Mouse (Mus musculus): ENCODE measurements at regions not wholly inside any gene's neighbourhood (a gene's known extent, or its start where the extent isn't known, plus 50 kb on each side); places are given as distances from the start of the nearest gene placed in this dataset.
A peak's percentile ranks its signal among the peaks of the same experiment; 100 is the strongest.
"Not testable (repeated sequence)": the region's sequence is repeated elsewhere in the genome, so short reads cannot be mapped to it uniquely, and the experiment has no call there.

- no peak for ATAC-seq (replicated peaks in 1 of 2; ENCODE audit: insufficient read depth in 1 of 2, low FRiP score in 2 of 2, low TSS enrichment in 1 of 2, low read depth in 1 of 2, poor library complexity in 2 of 2, severe bottlenecking in 2 of 2)
These were observed 51.7 kb upstream of the Fam174b start for GRCm38 (mm10) chr7:73688451-73688850.

- not testable (repeated sequence) for ATAC-seq (replicated peaks in 1 of 2; ENCODE audit: insufficient read depth in 1 of 2, low FRiP score in 2 of 2, low TSS enrichment in 1 of 2, low read depth in 1 of 2, poor library complexity in 2 of 2, severe bottlenecking in 2 of 2)
These were observed 53.9 kb upstream of the Fam174b start for GRCm38 (mm10) chr7:73686245-73686644.

- no peak for ATAC-seq (replicated peaks in 1 of 2; ENCODE audit: insufficient read depth in 1 of 2, low FRiP score in 2 of 2, low TSS enrichment in 1 of 2, low read depth in 1 of 2, poor library complexity in 2 of 2, severe bottlenecking in 2 of 2)
These were observed 57.3 kb upstream of the Fam174b start for GRCm38 (mm10) chr7:73682756-73683155.

GRCm38 (mm10) chr7:73670598-73670997, 69.5 kb upstream of the Fam174b start:
- no peak for ATAC-seq (replicated peaks in 1 of 2; ENCODE audit: insufficient read depth in 1 of 2, low FRiP score in 2 of 2, low TSS enrichment in 1 of 2, low read depth in 1 of 2, poor library complexity in 2 of 2, severe bottlenecking in 2 of 2)

GRCm38 (mm10) chr7:73668791-73669190, 71.3 kb upstream of the Fam174b start:
- no peak for ATAC-seq (replicated peaks in 1 of 2; ENCODE audit: insufficient read depth in 1 of 2, low FRiP score in 2 of 2, low TSS enrichment in 1 of 2, low read depth in 1 of 2, poor library complexity in 2 of 2, severe bottlenecking in 2 of 2)

DNA sequence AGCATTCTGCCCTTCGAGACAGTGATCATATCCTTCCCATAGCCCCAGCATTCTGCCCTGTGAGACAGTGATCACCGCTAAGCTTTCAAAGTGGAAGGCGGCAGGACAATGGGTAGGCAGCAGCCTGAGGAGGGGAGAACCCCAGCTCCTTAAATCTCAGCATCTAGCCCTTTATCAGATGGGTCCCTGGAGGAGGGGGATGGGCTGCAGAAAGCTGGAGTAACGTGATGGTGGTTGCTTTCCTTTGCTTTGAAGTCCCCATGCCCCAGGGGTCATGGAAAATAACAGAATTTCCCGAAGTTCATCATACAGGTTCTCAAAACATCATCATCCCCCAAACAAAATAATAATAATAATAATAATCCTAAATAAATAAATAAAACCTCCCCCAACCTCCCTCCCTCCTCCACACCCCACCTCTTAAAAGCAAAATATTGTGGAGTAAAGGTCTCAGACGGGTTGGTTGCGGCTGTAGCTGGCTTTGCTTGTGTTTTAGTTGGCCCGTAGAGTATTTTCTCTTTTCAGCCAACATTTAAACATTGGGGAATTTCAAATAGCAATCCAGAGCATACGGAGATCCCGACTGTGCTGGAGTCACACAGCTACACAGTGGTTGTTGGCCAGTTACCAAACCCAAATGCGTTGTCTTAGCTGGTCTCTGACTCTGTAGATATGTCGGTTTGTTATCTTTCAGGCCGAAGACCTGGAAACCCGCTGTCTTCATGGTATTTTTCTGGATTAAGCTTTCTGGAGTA, 73.0 kb upstream of the Fam174b start:
- no peak for ATAC-seq (replicated peaks in 1 of 2; ENCODE audit: insufficient read depth in 1 of 2, low FRiP score in 2 of 2, low TSS enrichment in 1 of 2, low read depth in 1 of 2, poor library complexity in 2 of 2, severe bottlenecking in 2 of 2)

GRCm38 (mm10) chr7:73664962-73665361, 75.1 kb upstream of the Fam174b start:
- no peak for ATAC-seq (replicated peaks in 1 of 2; ENCODE audit: insufficient read depth in 1 of 2, low FRiP score in 2 of 2, low TSS enrichment in 1 of 2, low read depth in 1 of 2, poor library complexity in 2 of 2, severe bottlenecking in 2 of 2)

GRCm38 (mm10) chr7:73662536-73662935, 77.6 kb upstream of the Fam174b start:
- no peak for ATAC-seq (replicated peaks in 1 of 2; ENCODE audit: insufficient read depth in 1 of 2, low FRiP score in 2 of 2, low TSS enrichment in 1 of 2, low read depth in 1 of 2, poor library complexity in 2 of 2, severe bottlenecking in 2 of 2)

- no peak for ATAC-seq (replicated peaks in 1 of 2; ENCODE audit: insufficient read depth in 1 of 2, low FRiP score in 2 of 2, low TSS enrichment in 1 of 2, low read depth in 1 of 2, poor library complexity in 2 of 2, severe bottlenecking in 2 of 2)
These were observed 78.2 kb upstream of the Fam174b start for GRCm38 (mm10) chr7:73661901-73662300.

DNA sequence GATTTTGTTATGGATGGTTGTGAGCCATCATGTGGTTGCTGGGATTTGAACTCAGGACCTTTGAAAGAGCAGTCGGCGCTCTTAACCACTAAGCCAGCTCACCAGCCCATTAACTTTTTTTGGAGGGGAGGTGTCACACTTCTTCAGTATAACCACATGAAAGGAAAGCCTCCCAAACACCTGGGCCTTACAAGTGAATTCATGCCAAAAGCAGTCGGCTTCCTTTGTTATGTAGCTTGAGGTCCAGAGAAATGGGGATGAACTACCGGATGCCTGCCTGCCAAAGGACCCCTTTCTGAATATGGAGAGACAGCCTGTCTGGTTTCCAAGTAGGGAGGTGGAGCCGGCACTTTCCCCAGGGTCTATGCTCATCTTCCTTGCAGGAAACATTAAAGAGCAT, 80.6 kb upstream of the Fam174b start:
- no peak for ATAC-seq (replicated peaks in 1 of 2; ENCODE audit: insufficient read depth in 1 of 2, low FRiP score in 2 of 2, low TSS enrichment in 1 of 2, low read depth in 1 of 2, poor library complexity in 2 of 2, severe bottlenecking in 2 of 2)

- no peak for ATAC-seq (replicated peaks in 1 of 2; ENCODE audit: insufficient read depth in 1 of 2, low FRiP score in 2 of 2, low TSS enrichment in 1 of 2, low read depth in 1 of 2, poor library complexity in 2 of 2, severe bottlenecking in 2 of 2)
These were observed 82.8 kb upstream of the Fam174b start for GRCm38 (mm10) chr7:73657283-73657682.

DNA sequence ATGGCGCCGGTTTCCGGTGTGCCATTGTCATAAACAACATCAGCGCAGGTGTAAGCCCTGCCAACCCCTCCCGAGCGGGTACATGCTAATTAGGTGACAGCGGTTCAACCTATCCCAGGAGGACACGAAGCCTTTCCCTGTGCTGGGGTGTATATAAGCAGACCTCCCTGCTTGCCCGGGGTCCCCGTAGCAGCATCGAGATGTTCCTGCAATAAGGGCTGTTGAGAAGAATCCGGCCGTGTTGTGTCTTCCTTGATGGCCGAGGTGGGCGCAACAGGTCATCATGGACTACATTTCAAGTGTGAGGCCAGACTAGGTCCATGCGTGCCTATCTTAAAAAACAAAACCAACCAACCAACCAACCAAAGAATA, 83.7 kb upstream of the Fam174b start:
- not testable (repeated sequence) for ATAC-seq (replicated peaks in 1 of 2; ENCODE audit: insufficient read depth in 1 of 2, low FRiP score in 2 of 2, low TSS enrichment in 1 of 2, low read depth in 1 of 2, poor library complexity in 2 of 2, severe bottlenecking in 2 of 2)

- ATAC-seq (replicated peaks in 1 of 2; ENCODE audit: insufficient read depth in 1 of 2, low FRiP score in 2 of 2, low TSS enrichment in 1 of 2, low read depth in 1 of 2, poor library complexity in 2 of 2, severe bottlenecking in 2 of 2) = peak; percentile 48 to 56; a peak in 1 of 4 replicates
These were observed 84.2 kb upstream of the Fam174b start for GRCm38 (mm10) chr7:73655787-73656423.

- ATAC-seq (replicated peaks in 1 of 2; ENCODE audit: insufficient read depth in 1 of 2, low FRiP score in 2 of 2, low TSS enrichment in 1 of 2, low read depth in 1 of 2, poor library complexity in 2 of 2, severe bottlenecking in 2 of 2) = peak; percentile 69 to 77; a peak in 3 of 4 replicates
These were observed 85.8 kb upstream of the Fam174b start for GRCm38 (mm10) chr7:73654193-73654871.

- ATAC-seq (replicated peaks in 1 of 2; ENCODE audit: insufficient read depth in 1 of 2, low FRiP score in 2 of 2, low TSS enrichment in 1 of 2, low read depth in 1 of 2, poor library complexity in 2 of 2, severe bottlenecking in 2 of 2) = no peak
These were observed 89.2 kb upstream of the Fam174b start for GRCm38 (mm10) chr7:73650909-73651308.

DNA sequence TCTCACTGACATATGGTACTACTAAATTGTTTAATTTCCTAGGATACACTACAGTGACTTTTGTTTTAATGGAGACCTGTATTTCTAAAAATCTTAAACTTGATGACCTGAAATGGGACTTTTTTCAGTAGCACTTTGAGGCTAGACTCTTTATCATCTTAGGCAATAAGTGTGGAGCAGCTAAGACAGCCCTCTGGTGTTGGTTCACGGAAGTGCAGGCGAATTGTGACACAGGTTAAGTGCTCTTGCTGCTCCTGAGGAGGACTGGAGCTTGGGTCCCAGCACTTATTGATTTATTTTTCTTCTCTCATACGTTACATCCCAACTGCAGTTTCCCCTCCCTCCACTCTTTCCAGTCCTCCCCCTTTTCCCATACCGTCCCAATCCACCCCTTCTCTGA, 92.1 kb upstream of the Fam174b start:
- peak in 1 of 2 experiments; percentile 84; a peak in 2 of 4 replicates for ATAC-seq (replicated peaks in 1 of 2; ENCODE audit: insufficient read depth in 1 of 2, low FRiP score in 2 of 2, low TSS enrichment in 1 of 2, low read depth in 1 of 2, poor library complexity in 2 of 2, severe bottlenecking in 2 of 2)

- no peak for ATAC-seq (replicated peaks in 1 of 2; ENCODE audit: insufficient read depth in 1 of 2, low FRiP score in 2 of 2, low TSS enrichment in 1 of 2, low read depth in 1 of 2, poor library complexity in 2 of 2, severe bottlenecking in 2 of 2)
These were observed 93.0 kb upstream of the Fam174b start for GRCm38 (mm10) chr7:73647140-73647539.

DNA sequence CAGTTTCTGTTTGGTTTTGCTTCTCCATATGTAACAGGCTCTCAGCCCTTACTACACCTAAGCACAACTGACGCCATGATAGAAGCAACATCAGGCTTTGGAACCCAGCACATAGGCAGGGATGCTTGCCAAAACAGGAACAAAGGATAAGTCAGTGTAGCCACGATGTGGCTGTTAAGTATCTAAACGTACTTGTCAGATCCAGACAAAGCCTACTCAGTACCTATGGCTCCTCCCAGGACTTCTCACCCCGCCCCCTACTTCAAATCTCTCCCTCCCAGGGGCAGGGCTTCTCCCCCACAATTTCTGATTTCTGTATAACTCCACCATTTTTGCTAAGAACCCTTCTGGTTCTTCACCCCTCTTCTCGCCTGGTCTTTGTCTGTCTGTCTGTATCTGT, 93.4 kb upstream of the Fam174b start:
- ATAC-seq (replicated peaks in 1 of 2; ENCODE audit: insufficient read depth in 1 of 2, low FRiP score in 2 of 2, low TSS enrichment in 1 of 2, low read depth in 1 of 2, poor library complexity in 2 of 2, severe bottlenecking in 2 of 2) = no peak
